Mouse (Mus musculus): Measurements from ENCODE around the gene Nup210l. TPM values are rescaled to one million over a fixed set of nuclear protein-coding genes. Genes with fewer than 3 reads are reported as not detected.
"Not testable (repeated sequence)": the region's sequence is repeated elsewhere in the genome, so short reads cannot be mapped to it uniquely, and the experiment has no call there.

The Nup210l gene
- polyA plus RNA-seq, 1 experiment from 2014 or later, result 0.20 TPM

DNA sequence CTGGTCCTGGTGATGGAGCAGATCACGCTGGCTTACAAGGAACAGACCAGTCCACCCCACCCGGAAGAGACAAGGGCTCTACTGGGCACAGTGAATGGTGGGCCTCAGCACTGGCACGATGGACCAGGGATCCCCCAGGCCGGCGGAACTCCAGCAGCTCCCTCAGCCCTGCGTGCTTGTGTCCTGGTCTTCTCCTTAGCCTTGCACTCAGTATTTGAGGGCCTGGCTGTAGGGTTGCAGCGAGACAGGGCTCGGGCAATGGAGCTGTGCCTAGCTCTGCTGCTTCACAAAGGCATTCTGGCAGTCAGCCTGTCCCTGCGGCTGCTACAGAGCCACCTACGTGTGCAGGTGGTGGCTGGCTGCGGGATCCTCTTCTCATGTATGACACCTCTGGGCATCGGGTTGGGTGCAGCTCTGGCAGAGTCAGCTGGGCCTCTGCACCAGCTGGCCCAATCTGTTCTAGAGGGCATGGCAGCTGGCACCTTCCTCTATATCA is 147.8 kb downstream of the Nup210l start:
- H3K9ac ChIP-seq; H3K9me3 ChIP-seq (replicated peaks); H3K27ac ChIP-seq; H3K4me2 ChIP-seq; H3K4me3 ChIP-seq; H3K27me3 ChIP-seq; ATAC-seq (replicated peaks; ENCODE audit: insufficient number of reproducible peaks, insufficient read depth, low FRiP score, low read depth): not testable (repeated sequence)
- Histone ChIP-seq H3K36me3 (peaks cover 16% of the 10 kb centered on the region; the same call in 1 of the 2 replicates), H3K4me1 (replicated peaks) (peaks cover 29% of the 10 kb centered on the region)
- WGBS, result 92% methylated on average over 10 of the region's 12 CpGs

- not testable (repeated sequence) for H3K9me3 ChIP-seq (replicated peaks); H3K27ac ChIP-seq; H3K27me3 ChIP-seq; H3K9ac ChIP-seq; H3K4me2 ChIP-seq; ATAC-seq (replicated peaks; ENCODE audit: insufficient number of reproducible peaks, insufficient read depth, low FRiP score, low read depth); H3K4me3 ChIP-seq
- Histone ChIP-seq H3K36me3 (peaks cover 21% of the 10 kb centered on the region), H3K4me1 (replicated peaks) (peaks cover 26% of the 10 kb centered on the region)
- 75% methylated on average over 2 of the region's 2 CpGs for WGBS
Observed at GRCm38 (mm10) chr3:90252659-90253058, 148.7 kb downstream of the Nup210l start.

GRCm38 (mm10) chr3:90253174-90253573 is 149.2 kb downstream of the Nup210l start:
- H3K4me3 ChIP-seq; H3K4me2 ChIP-seq; ATAC-seq (replicated peaks; ENCODE audit: insufficient number of reproducible peaks, insufficient read depth, low FRiP score, low read depth); H3K9ac ChIP-seq; H3K27ac ChIP-seq; H3K9me3 ChIP-seq (replicated peaks); H3K27me3 ChIP-seq: not testable (repeated sequence)
- Histone ChIP-seq H3K4me1 (replicated peaks) (peaks cover 25% of the 10 kb centered on the region), H3K36me3 (peaks cover 26% of the 10 kb centered on the region)
- 67% methylated on average over 1 of the region's 1 CpGs for WGBS

GRCm38 (mm10) chr3:90253653-90254418 is 149.9 kb downstream of the Nup210l start, which contains the start of gene Crtc2:
TSS of gene Crtc2 (plus strand) at chr3:90254163.
- no peaks in the 10 kb centered on the region for H3K27me3 ChIP-seq
- no peaks in the 10 kb centered on the region for H3K9me3 ChIP-seq (replicated peaks)
- H3K36me3 ChIP-seq, result peaks cover 32% of the 10 kb centered on the region
- peak; percentile 98 for ATAC-seq (replicated peaks; ENCODE audit: insufficient number of reproducible peaks, insufficient read depth, low FRiP score, low read depth)
- peak within 1 kb of the TSS; percentile 94 for H3K9ac ChIP-seq
- H3K4me2 ChIP-seq, result peak within 1 kb of the TSS; percentile 73
- WGBS, result 1% methylated on average over 40 of the region's 40 CpGs
- H3K4me1 ChIP-seq (replicated peaks), result peaks cover 23% of the 10 kb centered on the region
- H3K4me3 ChIP-seq, result peak within 1 kb of the TSS; percentile 97
- H3K27ac ChIP-seq, result peak within 1 kb of the TSS; percentile 92

- H3K27me3 ChIP-seq, result no peaks in the 10 kb centered on the region
- peak overlapping the region; percentile 94 for H3K9ac ChIP-seq
Observed at GRCm38 (mm10) chr3:90254419-90255193, 150.7 kb downstream of the Nup210l start.

DNA sequence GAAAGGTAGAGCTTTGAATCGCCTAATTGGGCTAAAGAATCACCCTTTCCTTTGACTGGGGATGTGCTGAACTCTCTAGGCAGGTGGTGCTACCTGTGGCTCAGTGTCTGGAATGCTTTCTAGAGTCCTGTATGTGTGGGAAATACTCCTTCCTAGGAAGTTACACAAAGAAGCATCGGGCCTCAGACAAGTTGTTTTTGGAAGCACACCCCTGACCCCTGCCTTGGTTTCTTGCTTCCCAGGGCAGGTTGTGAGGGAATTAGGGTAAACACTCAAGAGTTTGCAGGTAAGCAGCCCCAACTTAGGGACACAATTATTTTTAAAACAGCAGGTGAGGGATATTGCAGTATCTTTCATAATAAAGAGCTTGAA is 151.2 kb downstream of the Nup210l start:
- no peak for ATAC-seq (replicated peaks; ENCODE audit: insufficient number of reproducible peaks, insufficient read depth, low FRiP score, low read depth)
- peaks cover 17% of the 10 kb centered on the region for H3K4me1 ChIP-seq (replicated peaks)
- H3K4me3 ChIP-seq, result peak overlapping the region; percentile 97
- H3K27me3 ChIP-seq, result no peaks in the 10 kb centered on the region
- peak overlapping the region; percentile 73 for H3K4me2 ChIP-seq
- peak overlapping the region; percentile 94 for H3K9ac ChIP-seq
- no peaks in the 10 kb centered on the region for H3K9me3 ChIP-seq (replicated peaks)
- peak overlapping the region; percentile 92; the same call in 1 of the 2 replicates for H3K27ac ChIP-seq
- 16% methylated on average over 2 of the region's 2 CpGs for WGBS
- peaks cover 42% of the 10 kb centered on the region for H3K36me3 ChIP-seq

More at GRCm38 (mm10) chr3:90254419-90255193, 150.7 kb downstream of the Nup210l start:
- peak; percentile 62 for ATAC-seq (replicated peaks; ENCODE audit: insufficient number of reproducible peaks, insufficient read depth, low FRiP score, low read depth)
- peak overlapping the region; percentile 73 for H3K4me2 ChIP-seq
- H3K27ac ChIP-seq, result peak overlapping the region; percentile 92
- no peaks in the 10 kb centered on the region for H3K9me3 ChIP-seq (replicated peaks)
- peak overlapping the region; percentile 97 for H3K4me3 ChIP-seq
- H3K36me3 ChIP-seq, result peaks cover 36% of the 10 kb centered on the region
- peaks cover 17% of the 10 kb centered on the region for H3K4me1 ChIP-seq (replicated peaks)
- WGBS, result under 1% methylated on average over 41 of the region's 41 CpGs

DNA sequence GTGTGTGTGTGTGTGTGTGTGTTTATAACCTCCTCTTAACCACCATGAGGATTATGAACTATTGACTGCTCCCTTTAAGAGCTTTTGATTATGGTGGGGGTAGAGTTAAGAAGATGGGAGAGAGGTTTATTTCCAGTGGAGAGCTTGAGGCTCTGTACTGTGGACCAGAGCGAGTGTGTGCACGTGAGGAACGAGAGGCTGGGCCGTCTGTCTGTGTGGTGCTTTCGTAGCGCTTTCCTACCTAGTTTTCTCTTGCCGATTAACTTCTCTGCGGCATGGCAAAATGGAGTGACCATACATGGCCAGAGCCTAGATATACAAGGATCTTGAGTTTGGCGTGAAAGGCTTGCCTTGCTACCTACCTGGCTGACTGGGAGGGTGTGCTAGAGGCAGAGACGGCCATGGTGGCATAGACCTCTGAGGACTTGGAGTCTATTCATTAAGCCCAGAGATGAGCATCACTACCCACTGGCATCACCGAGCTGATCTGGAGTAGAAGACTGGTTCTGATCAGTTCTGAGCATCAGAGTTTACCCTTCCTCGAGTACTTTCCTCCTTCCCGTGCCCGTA is 151.9 kb downstream of the Nup210l start:
- Histone ChIP-seq H3K4me3 (no peak overlapping the region), H3K27ac (no peak overlapping the region), H3K36me3 (peaks cover 45% of the 10 kb centered on the region), H3K4me2 (peak overlapping the region; percentile 73; the same call in 1 of the 2 replicates), H3K9me3 (replicated peaks) (no peaks in the 10 kb centered on the region), H3K27me3 (no peaks in the 10 kb centered on the region), H3K4me1 (replicated peaks) (peaks cover 14% of the 10 kb centered on the region), H3K9ac (no peak overlapping the region)
- 90% methylated on average over 14 of the region's 14 CpGs for WGBS
- ATAC-seq (replicated peaks; ENCODE audit: insufficient number of reproducible peaks, insufficient read depth, low FRiP score, low read depth), result no peak

GRCm38 (mm10) chr3:90256731-90257530 is 153.0 kb downstream of the Nup210l start:
- Histone ChIP-seq H3K4me3 (no peak overlapping the region), H3K36me3 (peaks cover 43% of the 10 kb centered on the region), H3K27ac (no peak overlapping the region), H3K4me2 (no peak overlapping the region), H3K4me1 (replicated peaks) (peaks cover 14% of the 10 kb centered on the region), H3K9me3 (replicated peaks) (no peaks in the 10 kb centered on the region), H3K9ac (no peak overlapping the region), H3K27me3 (no peaks in the 10 kb centered on the region)
- WGBS, result 88% methylated on average over 19 of the region's 19 CpGs
- no peak for ATAC-seq (replicated peaks; ENCODE audit: insufficient number of reproducible peaks, insufficient read depth, low FRiP score, low read depth)

- no peaks in the 10 kb centered on the region for H3K9me3 ChIP-seq (replicated peaks)
- H3K4me2 ChIP-seq, result no peak overlapping the region
- no peaks in the 10 kb centered on the region for H3K27me3 ChIP-seq
- no peak for ATAC-seq (replicated peaks; ENCODE audit: insufficient number of reproducible peaks, insufficient read depth, low FRiP score, low read depth)
- no peak overlapping the region for H3K4me3 ChIP-seq
- H3K36me3 ChIP-seq, result peaks cover 59% of the 10 kb centered on the region
- no peak overlapping the region for H3K27ac ChIP-seq
- peaks cover 11% of the 10 kb centered on the region for H3K4me1 ChIP-seq (replicated peaks)
- no peak overlapping the region for H3K9ac ChIP-seq
- WGBS, result 85% methylated on average over 4 of the region's 4 CpGs
Observed at GRCm38 (mm10) chr3:90258521-90258920, 154.6 kb downstream of the Nup210l start.

Measured in heart, embryonic 15.5 days (tissue).